Mouse (Mus musculus) urinary bladder, adult 2 months (tissue): Measurements from ENCODE around the gene 9930021J03Rik. TPM values are rescaled to one million over a fixed set of nuclear protein-coding genes. Genes with fewer than 3 reads are reported as not detected.

Source experiments
- DNase-seq: peaks from one replicate; pipeline ENCODE4 v3.0.0; 2022; ENCODE audit warnings: low spot score
- polyA plus RNA-seq: library from polyadenylated mRNA; depleted of rRNA; stranded (reverse); fragments of >200 nt; gene quantifications from 2 replicates; pipeline ENCODE4 v1.2.3, GENCODE M21; 2012; rRNA removed

Gene 9930021J03Rik
- 17.4 and 19.8 TPM in 2 replicates for polyA plus RNA-seq

DNA sequence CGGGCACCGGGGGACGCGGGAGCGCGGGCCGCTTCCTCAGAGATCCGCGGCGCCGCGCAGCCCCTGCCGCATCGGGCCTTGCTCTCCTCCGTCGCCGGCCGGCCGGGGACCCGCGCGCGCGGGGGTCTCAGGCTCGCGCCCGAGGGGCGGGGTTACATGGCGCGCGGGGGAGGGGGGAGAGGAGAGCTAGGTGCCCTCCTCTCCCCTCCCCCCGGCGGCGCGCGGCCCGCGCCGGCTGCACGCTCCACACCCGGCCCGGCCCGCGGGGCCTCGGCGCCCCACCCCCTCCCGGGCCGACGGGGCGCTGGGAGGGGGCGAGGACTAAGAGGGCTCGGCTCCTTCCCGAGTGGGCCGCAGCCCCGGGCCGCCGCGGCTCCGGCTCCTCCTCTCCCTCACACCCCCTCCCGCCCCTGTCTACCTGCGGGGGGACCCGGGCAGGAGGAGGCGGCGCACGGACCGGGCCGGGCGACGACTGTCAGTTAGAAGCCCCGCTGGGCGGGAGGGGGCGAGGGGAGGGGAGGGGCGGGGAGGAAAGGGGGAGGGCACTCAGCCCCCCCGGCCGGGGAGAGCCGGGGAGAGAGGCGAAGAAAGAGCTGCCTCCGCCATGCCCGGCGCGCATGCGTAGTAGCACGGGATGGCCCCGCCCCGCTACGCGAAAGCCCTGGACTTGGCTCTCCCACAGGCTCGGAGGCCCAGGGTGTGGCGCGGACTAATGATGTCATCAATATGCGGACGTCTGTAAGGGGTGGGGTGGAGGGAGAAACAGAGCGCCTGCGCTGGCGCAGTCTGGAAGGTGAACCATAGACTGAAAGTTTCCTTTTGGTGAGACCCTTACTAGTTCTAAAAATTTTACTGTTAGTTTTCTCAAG is at the start of gene 9930021J03Rik:
Gene 9930021J03Rik, minus strand, starts transcription at position 73 of the 869 bp plus-strand sequence.
- peak; percentile 94 for DNase-seq

DNA sequence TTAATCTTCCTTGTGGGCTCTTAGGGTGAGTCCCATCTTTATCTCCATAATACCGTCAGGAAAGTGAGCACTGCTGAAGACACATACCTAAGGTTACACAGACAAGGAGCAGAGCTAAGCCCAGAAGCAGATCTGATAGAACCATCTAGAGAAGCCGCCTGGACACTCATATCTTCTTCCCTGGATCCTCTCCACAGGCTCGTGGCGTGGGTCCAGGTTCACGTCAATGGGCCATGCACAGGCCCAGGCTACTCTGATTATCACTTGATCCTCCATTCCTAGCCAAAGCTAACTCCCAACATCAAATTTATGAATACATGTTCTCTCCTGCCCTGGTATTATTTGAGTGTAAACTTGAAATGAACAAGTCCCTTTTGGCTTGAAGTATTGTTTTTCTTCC is 47.9 kb upstream of the 9930021J03Rik start:
- DNase-seq, result no peak

DNA sequence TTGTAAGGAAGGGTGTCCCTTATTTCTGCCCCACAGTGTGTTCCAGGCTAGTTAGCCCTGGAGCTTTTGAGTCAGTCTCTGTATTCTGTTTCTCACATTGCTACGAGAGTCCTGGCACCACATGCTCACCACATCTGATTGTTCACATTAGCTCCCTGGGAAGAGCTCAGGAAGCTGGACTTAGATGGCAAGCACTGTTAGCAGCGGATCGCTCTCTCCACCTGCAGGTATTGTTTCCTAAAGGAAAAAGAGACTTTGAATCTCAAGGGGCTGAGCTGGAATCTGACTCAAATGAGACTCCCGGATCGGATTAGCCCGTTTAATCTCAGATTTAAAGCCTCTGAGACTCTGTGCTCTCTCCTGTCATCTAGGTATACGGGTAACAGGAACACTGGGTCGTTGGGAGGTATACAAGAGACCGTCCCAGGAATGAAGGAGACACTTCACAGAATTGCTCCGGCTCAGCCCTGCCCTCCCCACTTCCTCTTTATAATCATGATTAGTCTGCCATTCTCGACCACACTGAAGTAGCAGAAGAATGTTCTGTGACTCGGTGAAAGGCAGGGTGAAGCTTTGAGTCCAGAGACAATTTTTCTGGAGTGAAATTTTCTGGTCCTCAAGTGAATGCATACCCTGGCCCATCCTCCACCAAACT is 45.4 kb upstream of the 9930021J03Rik start:
- no peak for DNase-seq

DNA sequence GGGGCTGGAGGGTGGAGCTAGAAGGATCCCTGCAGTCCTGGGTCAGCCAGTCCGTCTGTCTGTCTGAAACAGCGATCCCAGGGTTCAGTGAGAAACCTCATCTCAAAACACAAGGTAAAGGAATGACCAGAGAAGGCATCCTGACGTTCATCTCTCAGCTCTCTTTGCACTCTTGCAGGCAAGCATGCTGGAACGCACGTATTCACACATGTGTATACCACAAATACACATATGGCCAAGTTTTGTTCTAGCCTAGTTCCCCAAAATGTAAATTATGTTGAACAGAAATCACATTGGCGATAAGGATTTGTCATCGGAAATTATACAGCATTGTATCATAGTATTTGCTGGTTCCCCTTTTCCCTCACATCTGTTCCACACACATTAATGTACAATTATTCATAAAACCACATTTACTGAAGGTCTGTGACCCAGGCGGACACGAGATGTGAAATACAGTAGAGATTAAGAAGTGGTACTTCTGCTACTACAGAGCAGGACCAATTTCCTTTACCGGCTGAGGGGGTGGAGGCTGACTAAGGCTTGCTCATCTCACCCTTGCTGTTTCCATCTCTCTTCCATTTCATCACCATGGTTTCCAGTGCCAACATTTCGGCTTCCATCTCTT is 44.2 kb upstream of the 9930021J03Rik start:
- DNase-seq, result no peak

DNA sequence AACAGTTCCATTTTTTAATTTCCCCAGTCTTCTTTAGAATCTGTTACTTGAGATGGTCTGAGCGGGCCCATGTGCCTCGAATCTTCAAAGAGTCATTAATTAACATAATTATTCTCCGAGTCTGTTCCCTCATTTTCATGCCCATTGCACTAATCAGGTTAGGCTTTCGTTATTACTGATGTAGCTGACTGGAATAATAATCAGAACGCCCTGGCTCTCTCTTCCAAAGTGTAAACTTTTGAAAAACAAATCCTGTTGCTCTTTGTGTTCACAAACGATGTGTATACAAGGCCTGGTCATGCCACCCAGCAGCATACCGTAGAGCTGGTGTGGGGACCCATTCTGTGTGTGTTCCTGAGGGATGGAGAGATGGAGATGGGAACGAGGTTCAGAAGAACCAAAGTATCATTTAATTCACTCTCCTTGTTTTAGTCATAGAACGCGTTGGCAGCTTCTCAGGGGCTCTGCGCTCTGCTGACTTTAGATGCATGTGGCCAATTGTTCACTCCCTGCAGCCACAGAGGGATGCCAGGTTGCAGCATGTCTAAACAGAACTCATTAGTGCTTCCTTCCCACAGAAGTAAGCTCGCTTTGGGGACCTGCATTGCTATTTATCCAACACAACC is 38.4 kb upstream of the 9930021J03Rik start:
- DNase-seq, result no peak

DNA sequence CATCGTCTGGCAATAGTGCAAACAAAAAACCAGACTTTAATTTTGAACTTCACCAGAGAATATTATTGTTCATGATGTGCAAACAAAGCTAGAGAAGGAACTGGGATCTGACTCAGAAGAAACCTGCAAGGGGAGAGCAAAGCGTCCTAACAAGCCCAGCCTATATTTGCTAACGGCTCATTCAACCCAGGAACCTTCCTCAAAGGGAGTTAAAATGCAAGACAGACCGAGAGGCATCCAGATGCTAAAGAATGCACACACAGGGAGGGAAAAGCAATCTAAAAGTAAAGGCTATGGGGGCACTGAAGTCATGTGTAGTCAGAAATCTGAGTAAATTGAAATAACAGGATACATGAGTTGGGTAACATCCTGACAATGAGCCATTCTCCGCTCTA is 37.8 kb upstream of the 9930021J03Rik start:
- DNase-seq, result no peak

DNA sequence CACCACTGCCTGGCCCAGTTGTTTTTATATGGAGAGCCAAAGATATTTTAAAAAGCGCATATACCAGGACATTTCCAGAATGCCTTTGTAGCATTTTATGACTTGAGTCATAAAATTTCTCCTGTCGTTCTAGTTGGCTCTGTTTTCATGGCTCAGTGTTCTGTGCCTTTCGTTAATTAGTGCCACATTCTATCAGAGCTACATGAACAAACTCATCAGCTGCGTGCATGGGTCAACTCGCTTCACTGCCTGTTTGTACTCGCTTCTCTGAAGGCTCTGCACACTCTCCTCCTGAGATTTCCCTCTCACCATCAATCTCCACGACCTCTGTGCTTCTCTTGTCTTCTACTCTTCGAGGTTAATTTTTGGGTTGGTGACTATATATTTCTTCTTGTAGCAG is 37.2 kb upstream of the 9930021J03Rik start:
- DNase-seq, result no peak

DNA sequence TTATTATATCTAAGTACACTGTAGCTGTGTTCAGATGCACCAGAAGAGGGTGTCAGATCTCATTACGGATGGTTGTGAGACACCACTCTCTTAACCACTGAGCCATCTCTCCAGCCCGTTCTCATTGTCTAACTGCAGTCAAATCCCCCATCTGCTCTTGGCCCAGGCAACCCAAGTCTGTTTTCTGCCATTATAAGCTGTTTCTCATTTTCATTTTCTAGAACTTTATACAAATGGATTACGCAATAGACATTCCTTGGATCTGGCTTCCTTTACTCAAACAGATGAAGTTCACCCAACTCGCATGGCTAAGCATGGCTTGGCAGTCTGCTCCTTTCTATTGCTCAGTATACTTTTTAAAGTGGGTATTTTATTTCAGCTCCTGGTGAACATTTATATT is 34.9 kb upstream of the 9930021J03Rik start:
- DNase-seq, result no peak

DNA sequence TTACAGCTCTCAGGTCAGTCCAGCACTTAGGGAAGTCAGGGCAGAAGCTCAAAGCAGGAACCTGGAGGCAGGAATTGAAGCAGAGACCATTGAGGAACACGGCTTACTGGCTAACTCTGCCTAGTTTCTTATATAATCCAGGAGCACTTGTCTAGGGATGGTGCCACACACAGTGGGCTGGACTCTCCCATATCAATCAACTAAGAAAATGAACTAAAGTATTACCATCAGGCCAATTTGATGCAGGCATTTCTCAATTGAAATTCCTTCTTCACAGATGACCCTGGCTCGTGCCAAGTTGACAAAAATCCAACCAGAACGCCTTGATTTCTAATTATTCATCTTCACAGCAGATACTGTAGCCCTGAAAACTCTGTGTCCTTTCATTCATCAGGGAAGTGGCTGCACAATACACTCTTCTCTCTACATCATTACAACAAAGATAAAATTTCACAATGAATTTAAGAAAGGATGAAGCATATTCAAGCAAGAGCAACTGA is 32.9 kb upstream of the 9930021J03Rik start:
- DNase-seq, result no peak

DNA sequence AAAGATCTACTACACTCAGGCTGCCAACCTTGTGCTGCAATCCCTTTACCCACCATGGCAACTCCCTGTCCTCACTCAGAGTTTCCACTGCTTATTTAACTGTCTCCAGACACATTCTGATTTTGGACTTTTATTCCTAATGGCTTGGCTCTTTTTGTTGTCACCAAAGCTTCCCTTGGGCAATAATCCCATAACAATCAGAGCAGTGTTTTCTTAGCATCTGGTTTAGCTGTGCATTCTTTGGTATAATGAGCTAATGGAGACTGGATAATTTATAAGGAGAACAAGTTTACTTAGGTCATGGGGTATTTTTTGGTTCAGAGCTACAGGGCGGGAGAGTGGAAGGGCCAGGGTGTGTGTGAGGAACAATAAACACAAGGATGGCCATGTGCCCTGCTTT is 32.4 kb upstream of the 9930021J03Rik start:
- DNase-seq, result no peak

DNA sequence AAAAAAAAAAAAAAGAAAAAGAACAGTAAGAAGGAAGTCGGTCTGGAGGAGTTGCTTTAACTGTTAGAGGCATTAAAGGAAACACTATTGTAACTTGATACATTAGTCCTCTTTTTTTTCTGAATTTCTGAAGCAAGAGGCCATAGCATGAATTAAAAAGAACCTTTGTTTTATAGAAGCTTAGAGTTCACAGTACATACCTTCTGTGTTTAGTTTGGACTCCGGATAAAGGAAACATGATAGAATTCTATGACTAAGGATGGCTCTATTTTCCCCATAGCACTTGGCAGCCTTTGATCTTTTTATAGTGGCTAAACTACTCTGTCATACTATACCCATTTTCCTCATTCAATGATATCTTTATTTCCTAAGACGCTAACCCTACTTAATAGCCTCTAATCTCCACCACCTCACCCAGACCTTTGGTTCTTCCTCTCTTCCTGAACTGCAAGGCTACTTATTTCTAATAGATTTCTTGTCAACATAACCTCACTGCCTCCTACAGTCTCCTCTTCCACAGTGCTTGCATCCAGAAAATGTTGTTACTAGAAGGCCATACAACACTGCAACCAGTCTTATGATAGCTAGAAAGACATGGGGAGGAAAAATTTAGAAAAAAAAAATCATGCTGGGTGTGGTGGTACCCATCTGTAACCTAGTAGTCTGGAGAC is 29.7 kb upstream of the 9930021J03Rik start:
- no peak for DNase-seq

DNA sequence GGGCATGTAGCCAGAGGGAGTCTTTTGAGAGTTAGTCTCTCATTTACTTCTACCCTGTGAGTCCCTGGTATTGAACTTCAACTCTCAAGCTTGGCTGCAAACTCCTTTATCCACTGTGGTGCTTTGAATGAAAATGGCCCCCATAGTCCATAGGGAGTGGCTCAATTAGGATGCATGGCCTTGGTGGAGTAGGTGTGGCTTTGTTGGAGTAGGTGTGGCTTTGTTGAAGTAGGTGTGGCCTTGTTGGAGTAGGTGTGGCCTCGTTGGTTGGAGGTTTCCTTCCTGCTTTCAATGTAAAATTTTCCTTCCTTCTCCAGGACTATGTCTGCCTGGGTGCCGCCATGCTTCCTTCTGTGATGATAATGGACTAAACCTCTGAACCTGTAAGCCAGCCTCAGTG is 25.1 kb upstream of the 9930021J03Rik start:
- no peak for DNase-seq

DNA sequence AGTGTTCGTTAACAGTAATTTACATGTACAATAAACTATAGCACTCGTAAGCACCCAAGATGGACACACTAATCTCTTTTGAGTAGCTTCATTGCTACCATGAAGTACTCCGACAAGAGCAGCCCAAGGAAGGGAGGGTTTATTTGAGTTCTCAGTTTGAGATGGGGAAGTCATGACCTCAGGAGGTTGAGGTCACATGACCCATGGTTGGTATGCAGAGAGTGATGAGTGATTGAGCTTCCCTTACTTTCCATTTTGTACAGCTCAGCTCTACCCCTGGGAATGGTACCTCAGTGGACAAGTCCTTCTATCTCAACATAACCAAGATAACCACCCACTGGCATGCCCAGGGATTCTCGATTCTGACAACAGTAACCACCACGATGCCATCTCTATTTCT is 22.8 kb upstream of the 9930021J03Rik start:
- no peak for DNase-seq

DNA sequence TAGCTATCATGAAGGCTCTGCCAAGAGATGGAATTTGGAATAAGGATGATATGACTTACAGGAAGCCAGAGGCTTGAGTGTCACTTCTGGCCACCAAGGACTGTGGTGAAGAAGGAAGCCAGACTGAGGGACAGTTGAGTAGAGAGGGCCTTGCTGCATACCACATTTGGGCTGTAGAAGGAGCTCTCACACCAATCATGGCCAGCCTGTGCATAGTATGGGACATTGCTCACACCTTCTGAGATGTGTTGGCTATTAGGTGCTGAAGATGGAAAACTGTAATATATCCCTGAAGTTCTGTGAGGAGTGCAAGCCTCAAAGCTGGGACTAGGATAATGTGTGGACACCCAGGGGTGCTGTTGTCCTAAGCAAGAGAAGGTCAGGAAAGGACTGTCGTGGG is 20.9 kb upstream of the 9930021J03Rik start:
- DNase-seq, result no peak

DNA sequence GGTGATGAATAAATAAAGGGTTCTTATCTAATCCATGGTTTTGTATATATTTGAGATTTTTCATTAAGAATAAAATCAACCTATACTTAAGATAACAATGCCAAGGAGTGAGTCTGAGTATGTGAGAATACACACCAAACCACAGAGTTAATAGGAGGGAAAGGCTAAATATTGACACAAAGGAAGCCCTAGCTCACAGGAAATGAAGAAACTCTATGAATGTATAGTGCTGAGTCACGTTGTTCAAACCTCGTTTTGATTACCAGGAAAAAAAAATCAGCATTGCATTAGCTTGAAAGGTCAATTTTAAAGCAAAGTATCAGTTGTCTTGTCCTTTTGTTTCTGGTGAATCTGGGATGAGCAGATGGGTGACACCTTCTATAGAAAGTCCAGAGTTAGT is 19.2 kb upstream of the 9930021J03Rik start:
- DNase-seq, result no peak

DNA sequence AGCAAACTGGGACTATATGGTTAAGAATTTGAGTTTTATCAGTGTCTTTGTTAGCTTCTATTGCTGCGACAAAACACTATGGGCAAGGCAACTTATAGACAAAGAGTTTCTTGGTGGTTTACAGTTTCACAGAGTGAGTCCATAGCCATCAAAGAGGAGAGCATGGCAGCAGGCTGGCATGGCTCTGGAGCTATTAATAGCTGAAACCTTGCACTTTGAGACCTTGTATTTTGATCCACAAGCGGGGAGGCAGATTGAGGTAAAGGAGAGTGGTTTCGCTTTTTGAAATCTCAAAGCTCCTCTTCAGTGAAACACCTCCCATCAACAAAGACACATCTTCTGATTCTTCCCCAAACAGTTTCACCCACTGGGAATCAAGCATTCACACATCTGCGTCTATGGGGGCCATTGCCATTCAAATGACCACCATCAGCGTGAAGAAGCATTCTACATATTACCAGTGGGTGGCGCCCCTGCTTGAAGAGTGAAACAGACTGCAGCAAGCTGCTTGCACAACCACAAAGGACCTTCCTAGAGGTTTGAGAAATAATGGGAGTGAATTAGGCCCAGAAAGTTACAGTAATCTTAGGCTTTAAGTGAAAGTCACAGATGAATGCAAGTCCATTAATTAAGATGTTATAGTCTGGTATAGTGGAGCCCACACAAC is 18.4 kb upstream of the 9930021J03Rik start:
- no peak for DNase-seq

DNA sequence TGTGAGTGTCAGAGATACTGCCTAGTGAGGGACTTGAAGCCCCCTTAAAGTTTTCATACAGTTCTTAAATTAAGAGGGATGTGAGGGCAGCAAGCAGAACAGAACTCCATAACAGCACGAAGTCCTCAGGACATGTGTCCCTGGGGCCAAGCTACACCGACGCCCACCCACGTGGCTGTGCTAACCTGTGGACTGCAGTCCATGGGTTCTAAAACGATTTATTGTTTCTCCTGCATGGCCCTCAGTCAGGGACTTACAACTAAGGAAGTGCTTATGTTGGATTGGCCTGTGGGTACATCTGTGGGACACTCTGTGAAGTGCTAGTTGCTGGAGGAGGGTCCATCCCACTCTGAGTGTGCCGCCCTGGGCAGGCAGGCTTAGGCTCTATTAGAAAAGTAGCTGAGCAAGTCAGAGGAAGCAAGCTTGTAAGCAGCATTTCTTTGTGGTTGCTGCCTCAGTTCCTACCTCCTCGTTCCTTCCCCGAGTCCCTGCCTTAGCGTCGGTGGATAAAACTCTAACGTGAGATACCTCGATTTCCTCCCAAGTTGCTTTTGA is 17.7 kb upstream of the 9930021J03Rik start:
- no peak for DNase-seq

DNA sequence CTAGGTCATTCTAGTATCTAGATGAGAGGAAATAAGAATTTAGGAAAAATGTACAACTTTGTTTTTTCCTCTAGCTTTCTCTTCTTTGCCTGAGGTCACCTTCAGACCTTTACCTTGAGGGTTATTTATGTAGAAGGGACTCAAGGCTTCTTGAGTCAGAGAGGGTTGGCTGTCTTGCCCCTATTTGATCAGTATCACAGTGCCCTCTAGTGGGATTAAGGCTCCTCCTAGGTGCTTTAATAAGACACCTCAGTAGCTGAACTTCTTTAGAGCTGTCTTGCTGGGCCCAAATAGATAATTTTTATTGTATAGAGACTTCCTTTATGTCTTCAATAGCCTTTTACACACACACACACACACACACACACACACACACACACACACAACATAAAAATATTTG is 15.2 kb upstream of the 9930021J03Rik start:
- DNase-seq, result no peak

DNA sequence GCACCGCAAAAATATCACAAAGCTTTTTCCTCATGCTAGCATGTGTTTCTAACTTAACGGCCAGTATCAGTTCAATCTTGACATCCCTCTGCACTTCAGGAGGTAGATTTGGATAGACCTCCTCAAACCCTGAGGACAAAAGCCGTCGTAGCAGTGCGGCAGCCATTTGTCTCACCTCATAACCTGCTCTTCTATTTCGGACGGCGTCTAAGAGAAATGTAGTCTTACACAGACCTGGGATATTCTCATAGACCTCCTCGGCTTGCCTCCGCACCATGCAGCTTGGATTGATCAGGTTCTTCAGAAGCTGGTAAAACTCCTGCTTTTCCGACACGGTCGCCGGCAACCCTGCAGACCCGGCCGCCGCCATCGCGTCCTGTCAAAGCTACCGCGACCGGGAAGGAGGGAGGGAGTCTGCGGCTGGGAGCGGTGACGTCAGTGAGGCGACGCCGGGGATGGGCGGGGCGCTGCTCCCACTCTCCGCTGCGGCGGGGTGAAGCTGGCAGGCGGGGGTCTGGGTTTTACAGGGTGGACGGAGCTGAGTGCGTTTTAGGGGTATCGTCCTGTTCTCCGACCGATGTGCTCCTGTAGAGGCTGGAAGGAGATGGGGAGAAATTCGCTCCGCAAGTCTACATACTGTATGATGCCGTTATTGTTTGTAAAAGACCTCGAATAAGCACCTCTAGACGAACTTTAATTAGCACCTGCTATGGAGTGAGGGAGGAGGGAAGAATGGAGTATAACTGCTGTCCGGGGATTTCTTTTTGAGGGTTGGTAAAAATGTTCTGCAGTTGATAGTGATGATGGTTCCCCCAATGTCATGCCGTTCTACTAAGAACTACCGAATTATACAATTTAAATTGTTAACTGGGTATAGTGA is 7.0 kb upstream of the 9930021J03Rik start, which contains the start of gene Ranbp6:
Gene Ranbp6, minus strand, starts transcription at position 394 of the 880 bp plus-strand sequence.
- peak; percentile 88 for DNase-seq

DNA sequence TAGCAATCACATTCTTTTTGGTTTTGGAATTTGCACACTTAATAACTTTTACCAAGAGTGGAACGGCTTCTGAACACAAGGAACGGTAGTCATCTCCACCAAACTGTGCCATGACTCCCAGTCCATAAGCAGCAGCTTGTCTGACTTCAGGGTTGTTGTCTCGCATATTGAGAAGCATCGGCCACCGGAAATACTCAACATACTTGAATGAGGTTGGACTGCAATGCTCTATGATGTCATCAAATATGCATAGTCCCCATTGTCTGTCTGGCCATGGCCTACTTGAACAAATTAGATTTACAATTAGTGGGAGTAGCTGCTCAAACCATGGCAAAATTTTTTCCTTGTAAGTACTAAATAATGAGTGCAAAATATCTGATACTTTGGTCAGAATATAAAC is 4.2 kb upstream of the 9930021J03Rik start:
- no peak for DNase-seq
